Mouse (Mus musculus) adrenal gland, postnatal 4 days (tissue): ENCODE data around the gene Zfp174. TPM values are rescaled to one million over a fixed set of nuclear protein-coding genes. Genes with fewer than 3 reads are reported as not detected.
"Not testable (repeated sequence)": the region's sequence is repeated elsewhere in the genome, so short reads cannot be mapped to it uniquely, and the experiment has no call there.

ENCODE experiments used
- DNase-seq, 2 experiments: peaks; one replicate each; pipeline ENCODE4 v3.0.0; 2021 to 2022; ENCODE audit warnings: low spot score in 2 of 2, mixed read lengths in 2 of 2
- long read RNA-seq, 2 experiments: library from polyadenylated mRNA; stranded (forward); transcript quantifications; one replicate each; pipeline ENCODE4 v2.0.0; 2021
- total RNA-seq, 2 experiments: library from RNA; stranded (reverse); gene quantifications; 2 replicates each; pipeline ENCODE4 v1.2.3; 2021

Gene Zfp174
- 10 to 100 TPM; 24.7 to 27.1 TPM for total RNA-seq
- long read RNA-seq, experiment 1, full-length matches to known transcripts = 1 of 10 reads
- long read RNA-seq, experiment 1, partial matches to known transcripts = 5 of 10 reads
- long read RNA-seq, experiment 1, other reads (novel, unspliced or antisense) = 4 of 10 reads
- long read RNA-seq, experiment 2, full-length matches to known transcripts = 2 of 11 reads
- long read RNA-seq, experiment 2, partial matches to known transcripts = 2 of 11 reads
- long read RNA-seq, experiment 2, other reads (novel, unspliced or antisense) = 7 of 11 reads

GRCm38 (mm10) chr16:3846711-3847518 is at the start of gene Zfp174:
Gene Zfp174, plus strand, starts transcription at chr16:3847268.
- peak; percentile 59 to 84 for DNase-seq

GRCm38 (mm10) chr16:3808176-3808575 is 38.9 kb upstream of the Zfp174 start:
- DNase-seq = no peak

- not testable (repeated sequence) for DNase-seq
Observed at GRCm38 (mm10) chr16:3814667-3815066, 32.4 kb upstream of the Zfp174 start.

DNA sequence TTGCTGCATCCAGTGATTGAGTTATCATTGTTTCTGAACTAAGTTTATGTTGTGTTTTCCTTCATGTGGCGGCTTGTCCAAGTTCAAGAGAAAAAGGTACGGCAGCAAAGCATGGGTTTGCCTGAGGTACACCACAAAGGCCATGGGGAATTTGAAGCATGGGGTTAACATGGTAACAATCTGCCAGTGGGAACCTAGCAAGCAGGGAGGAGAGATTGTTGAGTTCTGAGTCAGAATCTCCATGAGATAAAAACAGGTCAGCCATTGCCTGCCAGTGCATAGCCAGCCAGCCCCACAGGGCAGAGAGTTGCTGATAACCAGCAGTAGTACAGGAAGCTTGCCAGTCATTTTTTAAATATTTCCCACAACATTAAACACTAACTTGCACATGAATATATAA is 26.9 kb upstream of the Zfp174 start:
- no peak for DNase-seq

DNA sequence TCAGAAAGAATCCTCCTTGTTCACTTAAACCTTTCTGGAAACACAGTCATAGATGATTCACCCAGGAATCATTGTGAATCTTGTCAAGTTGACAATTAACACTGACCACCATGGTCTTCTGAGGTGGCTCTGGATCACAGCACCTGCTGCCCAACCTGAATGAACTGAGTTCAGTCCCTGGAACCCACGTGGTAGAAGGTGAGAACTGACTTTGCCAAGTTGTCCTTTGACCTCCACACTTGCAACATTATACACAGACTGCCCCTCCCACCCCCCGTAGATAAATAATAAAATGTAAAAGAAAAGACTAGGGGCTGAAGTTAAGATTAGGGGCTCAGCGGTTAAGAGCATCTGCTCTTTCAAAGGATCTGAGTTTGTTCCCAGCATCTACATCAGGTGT is 19.0 kb upstream of the Zfp174 start:
- DNase-seq = no peak

- no peak for DNase-seq
Observed at GRCm38 (mm10) chr16:3829727-3830126, 17.3 kb upstream of the Zfp174 start.

DNA sequence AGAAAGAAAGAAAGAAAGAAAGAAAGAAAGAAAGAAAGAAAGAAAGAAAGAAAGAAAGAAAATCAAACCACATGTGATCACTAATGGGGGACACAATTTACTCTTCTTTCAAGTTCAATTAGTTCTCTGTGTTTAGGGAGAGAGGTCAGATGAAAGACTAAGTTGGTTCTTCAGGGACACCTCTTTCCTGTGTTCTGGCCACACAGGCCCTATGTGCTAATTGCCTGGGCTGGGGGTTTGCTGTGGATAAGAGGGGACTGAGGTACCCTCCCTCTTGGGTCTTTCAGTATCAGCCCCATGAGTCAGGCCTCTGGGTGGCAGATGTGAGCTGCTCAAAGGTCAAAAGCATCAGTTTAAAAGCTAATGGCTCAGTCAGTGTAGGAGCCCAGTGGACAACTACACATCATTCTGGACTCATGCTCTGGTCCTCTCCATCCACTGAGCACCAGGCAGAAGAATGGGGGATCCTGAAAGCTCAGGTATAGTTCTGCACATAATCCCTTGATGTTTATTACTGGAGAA is 16.4 kb upstream of the Zfp174 start, which contains the start of gene Olfr15:
Olfr15 (plus strand) TSS at position 291 of the 522 bp plus-strand sequence.
- no peak for DNase-seq

- DNase-seq = no peak
Observed at GRCm38 (mm10) chr16:3835461-3835860, 11.6 kb upstream of the Zfp174 start.

DNA sequence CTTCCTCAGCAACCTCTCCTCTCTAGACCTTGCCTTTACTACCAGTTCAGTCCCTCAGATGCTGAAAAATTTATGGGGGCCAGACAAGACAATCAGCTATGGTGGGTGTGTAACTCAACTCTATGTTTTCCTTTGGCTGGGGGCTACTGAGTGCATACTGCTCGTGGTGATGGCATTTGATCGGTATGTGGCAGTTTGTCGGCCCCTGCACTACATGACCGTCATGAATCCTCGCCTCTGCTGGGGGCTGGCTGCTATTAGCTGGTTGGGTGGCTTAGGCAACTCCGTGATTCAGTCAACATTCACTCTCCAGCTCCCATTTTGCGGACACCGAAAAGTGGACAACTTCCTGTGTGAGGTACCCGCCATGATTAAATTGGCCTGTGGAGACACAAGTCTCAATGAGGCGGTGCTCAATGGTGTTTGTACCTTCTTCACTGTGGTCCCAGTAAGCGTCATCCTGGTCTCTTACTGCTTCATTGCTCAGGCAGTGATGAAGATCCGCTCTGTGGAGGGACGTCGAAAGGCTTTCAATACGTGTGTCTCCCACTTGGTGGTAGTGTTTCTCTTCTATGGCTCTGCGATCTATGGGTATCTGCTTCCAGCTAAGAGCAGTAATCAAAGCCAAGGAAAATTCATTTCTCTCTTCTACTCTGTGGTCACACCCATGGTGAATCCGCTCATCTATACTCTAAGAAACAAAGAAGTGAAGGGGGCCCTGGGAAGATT is 7.7 kb upstream of the Zfp174 start:
- DNase-seq = no peak

DNA sequence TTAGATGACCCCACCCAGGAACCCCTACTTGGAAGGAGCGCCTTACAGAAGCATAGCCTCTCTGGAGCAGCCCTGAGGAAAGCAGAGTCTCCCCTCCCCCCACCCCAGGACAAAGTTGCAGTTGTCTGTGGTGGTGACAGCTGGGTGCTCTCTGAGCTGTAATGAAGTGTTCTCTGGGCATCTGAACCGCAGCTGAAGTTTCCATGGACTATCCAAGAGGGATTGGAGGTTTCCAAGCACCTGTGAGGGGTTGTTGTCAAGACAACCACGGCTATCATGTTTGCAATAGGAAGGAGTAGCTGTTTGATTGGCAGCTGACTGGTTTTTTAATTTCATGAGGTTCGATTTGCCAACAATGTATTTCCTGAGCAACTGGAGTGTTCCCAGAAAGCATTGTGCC is 4.1 kb upstream of the Zfp174 start:
- DNase-seq = no peak

- no peak for DNase-seq
Observed at GRCm38 (mm10) chr16:3843796-3844195, 3.3 kb upstream of the Zfp174 start.

GRCm38 (mm10) chr16:3847871-3848270 is 803 bp downstream of the Zfp174 start:
- DNase-seq = no peak

GRCm38 (mm10) chr16:3848416-3848815 is 1.3 kb downstream of the Zfp174 start:
- DNase-seq = no peak

GRCm38 (mm10) chr16:3851301-3851700 is 4.2 kb downstream of the Zfp174 start:
- peak in 1 of 2 experiments; percentile 34 for DNase-seq

DNA sequence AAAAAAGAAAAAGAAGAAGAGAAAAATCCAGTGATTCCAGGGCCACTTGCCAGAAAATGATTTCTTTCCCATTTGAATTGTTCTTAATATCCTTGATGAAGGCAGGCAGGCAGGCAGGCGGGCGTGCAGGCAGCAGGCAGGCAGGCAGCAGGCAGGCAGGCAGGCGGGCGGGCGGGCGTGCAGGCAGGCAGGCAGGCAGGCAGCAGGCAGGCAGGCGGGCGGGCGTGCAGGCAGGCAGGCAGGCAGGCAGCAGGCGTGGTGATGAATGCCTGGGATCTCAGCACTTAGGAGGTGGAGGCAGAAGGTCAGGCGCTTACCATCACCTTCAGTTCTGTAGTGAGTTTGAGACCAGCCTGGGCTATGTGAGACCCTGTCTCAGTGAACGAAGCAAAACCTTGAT is 5.5 kb downstream of the Zfp174 start:
- no peak for DNase-seq

GRCm38 (mm10) chr16:3854437-3855182 is 7.5 kb downstream of the Zfp174 start:
- no peak for DNase-seq

- DNase-seq = no peak
Observed at GRCm38 (mm10) chr16:3855776-3856175, 8.7 kb downstream of the Zfp174 start.

GRCm38 (mm10) chr16:3859254-3859653 is 12.2 kb downstream of the Zfp174 start:
- DNase-seq = no peak

- DNase-seq = no peak
Observed at GRCm38 (mm10) chr16:3871815-3872214, 24.7 kb downstream of the Zfp174 start.

DNA sequence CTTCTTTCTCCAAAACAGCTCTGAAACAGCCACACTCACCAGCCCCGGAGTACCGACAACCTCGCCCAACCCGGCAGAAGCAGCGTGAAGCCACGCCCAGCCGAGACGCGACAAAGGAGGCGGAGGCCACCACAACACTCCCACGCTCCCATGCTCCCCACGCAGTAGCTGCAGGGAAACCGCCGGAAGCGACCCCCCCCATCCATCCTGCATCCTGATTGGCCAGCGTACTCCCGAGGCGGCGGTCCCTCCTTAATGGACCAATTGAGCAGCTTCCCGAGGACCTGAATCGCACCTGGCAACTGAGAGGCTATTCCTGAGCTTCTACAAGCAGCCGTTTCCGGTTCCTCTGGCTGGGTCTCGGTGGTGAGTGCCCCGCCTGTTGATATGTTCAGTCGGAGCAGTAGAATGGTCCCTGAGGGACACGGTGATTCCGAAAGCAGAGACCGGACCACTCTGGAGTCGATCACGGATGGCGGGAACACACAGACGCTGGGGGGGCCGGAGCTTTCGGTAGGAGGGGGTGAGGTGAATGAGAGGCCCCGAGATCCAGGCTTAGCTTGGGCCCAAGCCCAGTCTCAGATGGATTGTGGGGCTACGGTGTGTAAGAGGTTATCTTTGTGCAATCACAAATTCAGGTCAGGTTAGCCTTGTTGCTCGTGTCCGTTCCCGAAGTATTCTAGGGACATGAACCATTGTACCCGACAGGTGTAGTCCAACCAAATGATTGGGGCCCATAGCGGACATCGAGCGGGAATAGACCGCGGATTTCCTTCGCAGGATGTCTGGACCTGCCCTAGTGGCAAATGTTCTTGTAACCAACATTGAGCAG is 25.4 kb downstream of the Zfp174 start, which contains the start of gene Naa60:
Naa60 (plus strand) TSS at position 160 of the 832 bp plus-strand sequence.
- peak; percentile 70 to 83 for DNase-seq
